Mouse (Mus musculus): ENCODE results near the gene Gm16253. TPM values are rescaled to one million over a fixed set of nuclear protein-coding genes. Genes with fewer than 3 reads are reported as not detected.

Gm16253 gene
- polyA plus RNA-seq, 1 experiment from 2014 or later, result not detected

GRCm38 (mm10) chr3:96563267-96563666 lies 13.5 kb upstream of the Gm16253 start:
- Histone ChIP-seq H3K27me3 (ENCODE audit: insufficient read depth, low read length) (no peaks in the 10 kb centered on the region), H3K4me2 (ENCODE audit: low read length) (no peak overlapping the region), H3K27ac (peak overlapping the region; percentile 86; the same call in 1 of the 2 replicates), H3K9me3 (replicated peaks; ENCODE audit: low read length) (no peaks in the 10 kb centered on the region), H3K9ac (ENCODE audit: low read depth, low read length) (no peak overlapping the region), H3K4me3 (replicated peaks; ENCODE audit: low read depth, low read length) (no peak overlapping the region), H3K36me3 (ENCODE audit: insufficient read depth, low read length) (peaks cover 21% of the 10 kb centered on the region), H3K4me1 (replicated peaks; ENCODE audit: insufficient read depth, low read length) (peaks cover 16% of the 10 kb centered on the region)
- ATAC-seq (replicated peaks; ENCODE audit: low FRiP score, low read depth), result no peak
- TF ChIP-seq CTCF (IDR thresholded peaks at IDR 0.05; ENCODE audit: low read depth), result no peak
- 92% methylated on average over 8 of the region's 8 CpGs for WGBS
- DNase-seq (ENCODE audit: low spot score), result no peak

- Histone ChIP-seq H3K36me3 (ENCODE audit: insufficient read depth, low read length) (peaks cover 21% of the 10 kb centered on the region), H3K4me2 (ENCODE audit: low read length) (peak overlapping the region; percentile 4; the same call in 1 of the 2 replicates), H3K4me1 (replicated peaks; ENCODE audit: insufficient read depth, low read length) (peaks cover 16% of the 10 kb centered on the region), H3K9me3 (replicated peaks; ENCODE audit: low read length) (no peaks in the 10 kb centered on the region), H3K4me3 (replicated peaks; ENCODE audit: low read depth, low read length) (no peak overlapping the region), H3K9ac (ENCODE audit: low read depth, low read length) (no peak overlapping the region), H3K27me3 (ENCODE audit: insufficient read depth, low read length) (no peaks in the 10 kb centered on the region), H3K27ac (peak overlapping the region; percentile 86)
- peak; percentile 59 for DNase-seq (ENCODE audit: low spot score)
- ATAC-seq (replicated peaks; ENCODE audit: low FRiP score, low read depth), result peak; percentile 30; the same call in 1 of the 2 replicates
- 26% methylated on average over 10 of the region's 10 CpGs for WGBS
- no peak for TF ChIP-seq CTCF (IDR thresholded peaks at IDR 0.05; ENCODE audit: low read depth)
Measured at GRCm38 (mm10) chr3:96563911-96564632, 12.7 kb upstream of the Gm16253 start.

- peak; percentile 75 for DNase-seq (ENCODE audit: low spot score)
- no peak for TF ChIP-seq CTCF (IDR thresholded peaks at IDR 0.05; ENCODE audit: low read depth)
- no peak for ATAC-seq (replicated peaks; ENCODE audit: low FRiP score, low read depth)
- Histone ChIP-seq H3K9ac (ENCODE audit: low read depth, low read length) (no peak overlapping the region), H3K27ac (peak overlapping the region; percentile 86), H3K9me3 (replicated peaks; ENCODE audit: low read length) (no peaks in the 10 kb centered on the region), H3K4me1 (replicated peaks; ENCODE audit: insufficient read depth, low read length) (peaks cover 16% of the 10 kb centered on the region), H3K36me3 (ENCODE audit: insufficient read depth, low read length) (peaks cover 19% of the 10 kb centered on the region), H3K27me3 (ENCODE audit: insufficient read depth, low read length) (no peaks in the 10 kb centered on the region), H3K4me3 (replicated peaks; ENCODE audit: low read depth, low read length) (no peak overlapping the region), H3K4me2 (ENCODE audit: low read length) (peak overlapping the region; percentile 4; the same call in 1 of the 2 replicates)
- 13% methylated on average over 7 of the region's 7 CpGs for WGBS
Measured at GRCm38 (mm10) chr3:96564633-96565032, 12.2 kb upstream of the Gm16253 start.

GRCm38 (mm10) chr3:96565105-96565504 lies 11.7 kb upstream of the Gm16253 start:
- Histone ChIP-seq H3K27me3 (ENCODE audit: insufficient read depth, low read length) (no peaks in the 10 kb centered on the region), H3K27ac (peak overlapping the region; percentile 86), H3K4me3 (replicated peaks; ENCODE audit: low read depth, low read length) (no peak overlapping the region), H3K9me3 (replicated peaks; ENCODE audit: low read length) (no peaks in the 10 kb centered on the region), H3K9ac (ENCODE audit: low read depth, low read length) (no peak overlapping the region), H3K36me3 (ENCODE audit: insufficient read depth, low read length) (peaks cover 14% of the 10 kb centered on the region), H3K4me2 (ENCODE audit: low read length) (peak overlapping the region; percentile 4; the same call in 1 of the 2 replicates), H3K4me1 (replicated peaks; ENCODE audit: insufficient read depth, low read length) (peaks cover 16% of the 10 kb centered on the region)
- no peak for TF ChIP-seq CTCF (IDR thresholded peaks at IDR 0.05; ENCODE audit: low read depth)
- DNase-seq (ENCODE audit: low spot score), result no peak
- no peak for ATAC-seq (replicated peaks; ENCODE audit: low FRiP score, low read depth)
- WGBS, result 58% methylated on average over 3 of the region's 3 CpGs

- TF ChIP-seq CTCF (IDR thresholded peaks at IDR 0.05; ENCODE audit: low read depth), result no peak
- no peak overlapping the region for H3K4me3 ChIP-seq (replicated peaks; ENCODE audit: low read depth, low read length)
- no peak overlapping the region for H3K27ac ChIP-seq
- H3K36me3 ChIP-seq (ENCODE audit: insufficient read depth, low read length), result no peaks in the 10 kb centered on the region
- ATAC-seq (replicated peaks; ENCODE audit: low FRiP score, low read depth), result no peak
- H3K9me3 ChIP-seq (replicated peaks; ENCODE audit: low read length), result no peaks in the 10 kb centered on the region
- H3K27me3 ChIP-seq (ENCODE audit: insufficient read depth, low read length), result no peaks in the 10 kb centered on the region
- 77% methylated on average over 8 of the region's 8 CpGs for WGBS
- H3K4me2 ChIP-seq (ENCODE audit: low read length), result no peak overlapping the region
- H3K9ac ChIP-seq (ENCODE audit: low read depth, low read length), result 0 out of 2 replicates have a peak overlapping the region, but pooled peaks have one; percentile 18
- DNase-seq (ENCODE audit: low spot score), result no peak
- H3K4me1 ChIP-seq (replicated peaks; ENCODE audit: insufficient read depth, low read length), result peaks cover 12% of the 10 kb centered on the region
Measured at GRCm38 (mm10) chr3:96566661-96567450, 9.9 kb upstream of the Gm16253 start.

- Histone ChIP-seq H3K4me2 (ENCODE audit: low read length) (no peak overlapping the region), H3K4me3 (replicated peaks; ENCODE audit: low read depth, low read length) (no peak overlapping the region), H3K27ac (no peak overlapping the region), H3K27me3 (ENCODE audit: insufficient read depth, low read length) (no peaks in the 10 kb centered on the region), H3K36me3 (ENCODE audit: insufficient read depth, low read length) (no peaks in the 10 kb centered on the region), H3K9me3 (replicated peaks; ENCODE audit: low read length) (no peaks in the 10 kb centered on the region), H3K9ac (ENCODE audit: low read depth, low read length) (no peak overlapping the region), H3K4me1 (replicated peaks; ENCODE audit: insufficient read depth, low read length) (peaks cover 12% of the 10 kb centered on the region)
- ATAC-seq (replicated peaks; ENCODE audit: low FRiP score, low read depth), result no peak
- no peak for DNase-seq (ENCODE audit: low spot score)
- TF ChIP-seq CTCF (IDR thresholded peaks at IDR 0.05; ENCODE audit: low read depth), result no peak
- 71% methylated on average over 8 of the region's 8 CpGs for WGBS
Measured at GRCm38 (mm10) chr3:96568605-96569004, 8.2 kb upstream of the Gm16253 start.

All from kidney, postnatal 0 days (tissue).